Mouse (Mus musculus): ENCODE data around the gene Gm10160.
A peak's percentile ranks its signal among the peaks of the same experiment; 100 is the strongest.
"Not testable (repeated sequence)": the region's sequence is repeated elsewhere in the genome, so short reads cannot be mapped to it uniquely, and the experiment has no call there.

Gm10160 gene

DNA sequence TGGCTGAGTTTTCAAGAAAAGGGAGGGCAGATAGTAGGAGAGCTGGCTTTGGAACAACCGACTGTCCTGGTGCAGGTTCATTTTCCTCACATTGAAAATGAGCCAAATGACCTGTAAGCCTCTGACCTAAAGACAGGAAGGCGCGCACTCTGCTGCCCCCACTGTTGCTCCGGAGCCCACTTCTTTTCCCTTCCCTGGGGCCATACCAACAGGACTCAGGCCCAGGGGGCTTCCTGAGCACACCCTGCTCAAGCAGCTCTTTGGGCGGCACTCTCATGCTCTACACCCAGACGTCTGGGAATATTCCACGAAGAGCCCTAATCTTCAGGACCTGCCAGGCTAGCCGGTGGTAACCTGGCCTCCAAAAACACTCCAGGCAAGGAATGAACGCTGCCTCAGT is 2.6 kb upstream of the Gm10160 start:
- no peak for DNase-seq (ENCODE audit: low spot score in 2 of 2)

DNA sequence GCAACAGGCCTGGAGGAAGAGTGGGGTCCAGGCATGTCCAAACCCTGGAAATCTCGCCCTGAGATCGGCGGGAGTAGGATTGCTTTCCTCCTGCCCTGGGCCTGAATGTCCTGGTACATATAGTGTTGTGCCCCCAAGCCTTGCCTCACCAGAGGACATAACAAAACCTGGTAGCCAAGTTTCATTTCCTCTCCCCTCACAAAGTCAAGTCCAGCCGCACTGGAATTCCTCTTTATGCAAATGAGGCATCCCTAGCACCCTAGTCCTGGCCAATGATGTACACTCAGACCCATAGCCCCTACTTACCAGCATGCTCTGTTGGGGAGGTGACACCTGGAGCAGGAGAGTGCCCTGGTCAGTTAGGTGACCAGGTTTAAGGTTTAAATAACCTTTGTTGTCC is 627 bp upstream of the Gm10160 start:
- no peak for DNase-seq (ENCODE audit: low spot score in 2 of 2)

DNA sequence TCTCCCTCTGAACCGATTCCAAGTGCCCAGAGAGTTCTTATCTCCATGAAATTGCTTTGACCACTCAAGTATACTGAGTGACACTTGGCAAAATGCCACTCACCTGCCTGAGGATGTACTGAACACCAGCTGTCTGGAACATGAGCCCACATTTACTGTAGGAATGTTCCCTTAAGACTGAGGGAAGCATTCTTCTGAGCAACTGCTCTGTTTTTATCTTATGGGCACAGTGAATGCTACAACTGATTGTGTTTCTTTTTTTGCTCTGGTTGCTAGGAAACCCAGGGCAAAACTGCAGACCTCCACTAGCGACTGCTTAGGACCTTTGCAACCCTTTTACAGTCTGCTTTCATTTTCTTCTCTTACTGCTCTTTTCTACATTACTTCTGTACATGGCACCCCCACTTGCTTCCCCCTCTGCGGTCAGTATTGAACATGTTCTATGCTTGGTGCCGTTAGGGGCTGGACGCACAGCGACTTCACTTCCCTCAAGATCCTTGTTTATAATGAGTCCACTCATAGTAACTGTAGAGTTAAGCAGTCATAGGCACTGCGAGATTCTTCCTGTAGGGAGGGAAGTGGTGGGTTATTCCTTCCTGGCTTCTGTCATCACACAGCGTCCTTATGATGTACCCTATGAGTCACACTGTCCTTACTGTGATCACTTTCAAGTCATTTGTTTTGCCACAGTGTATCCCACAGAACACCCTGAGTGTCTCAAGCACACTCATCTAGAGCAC is 856 bp downstream of the Gm10160 start:
- no peak for DNase-seq (ENCODE audit: low spot score in 2 of 2)

DNA sequence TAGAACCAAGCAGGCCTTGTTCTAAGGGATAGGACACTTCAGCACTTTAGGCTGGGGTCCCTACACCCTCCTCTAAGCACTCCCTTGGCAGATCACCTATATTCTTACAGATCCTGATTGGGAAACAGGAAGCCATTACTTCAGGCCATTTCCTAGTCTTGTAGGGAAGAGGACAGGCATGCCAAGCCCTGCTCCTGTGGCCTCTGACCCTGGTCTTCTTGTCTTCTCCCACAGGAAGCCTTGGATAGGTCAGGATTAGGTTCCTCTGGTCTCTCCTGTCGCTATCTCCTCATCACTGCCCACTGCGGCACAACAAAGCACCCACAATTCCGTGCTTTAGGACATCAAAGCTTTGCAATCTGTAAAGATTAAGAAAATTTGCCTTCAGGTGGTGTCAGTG is 3.9 kb downstream of the Gm10160 start:
- no peak for DNase-seq (ENCODE audit: low spot score in 2 of 2)

DNA sequence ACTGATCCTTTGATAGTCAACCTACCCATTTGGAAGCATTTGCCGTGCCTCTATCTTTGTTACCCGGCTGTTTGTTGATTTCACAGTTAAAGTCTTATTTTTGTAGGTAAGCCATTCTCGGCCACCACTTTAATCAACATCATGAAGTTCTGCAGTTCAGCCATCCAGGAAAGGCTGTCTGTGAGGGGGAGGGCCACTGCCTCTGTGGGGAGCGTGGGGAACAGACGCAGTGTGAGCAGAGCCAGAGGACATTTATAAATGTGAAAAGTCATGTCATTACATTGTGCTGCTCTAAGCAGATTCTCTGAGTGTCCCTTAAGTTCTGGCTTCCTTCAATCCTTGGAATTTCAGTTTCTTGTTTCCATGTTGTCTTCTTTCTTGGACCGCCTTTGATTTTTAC is 5.4 kb downstream of the Gm10160 start:
- no peak for DNase-seq (ENCODE audit: low spot score in 2 of 2)

DNA sequence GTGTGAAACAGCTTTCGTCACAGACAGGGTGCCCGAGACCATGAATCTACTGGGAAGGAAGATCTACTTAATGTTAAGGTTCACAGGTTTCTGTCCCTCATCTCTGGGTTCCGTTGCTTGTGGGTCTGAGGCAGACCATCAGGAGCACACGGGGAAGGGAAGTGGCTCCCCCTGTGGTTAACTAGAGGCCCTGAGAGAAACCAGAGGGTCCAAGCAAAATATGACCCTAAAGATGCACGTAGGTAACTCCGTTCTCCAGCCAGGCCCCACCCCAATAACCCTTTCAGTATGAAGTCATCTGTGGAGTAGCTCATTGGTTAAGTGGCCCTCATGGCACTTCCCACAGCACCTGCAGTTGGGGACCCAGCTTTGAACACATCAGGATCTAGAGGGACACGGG is 6.0 kb downstream of the Gm10160 start:
- DNase-seq (ENCODE audit: low spot score in 2 of 2) = no peak

DNA sequence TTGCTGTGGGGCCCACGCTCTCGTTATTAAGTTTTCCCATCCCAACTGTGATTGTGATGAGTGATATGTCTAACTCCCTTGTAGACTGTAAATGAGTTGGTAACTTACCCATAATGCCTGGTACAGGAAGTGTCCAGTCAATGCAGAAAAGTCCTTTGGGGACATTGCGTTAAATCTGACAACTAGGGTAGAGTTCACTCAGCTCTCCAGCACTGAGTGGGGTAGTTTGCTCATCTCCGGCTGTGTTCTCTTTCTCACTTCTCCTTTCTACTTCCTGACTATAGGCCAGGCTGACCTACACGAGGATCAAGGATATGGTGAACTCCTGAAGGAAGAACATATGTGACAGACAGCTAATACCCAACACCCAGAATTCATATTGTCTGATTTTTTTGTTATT is 6.4 kb downstream of the Gm10160 start:
- DNase-seq (ENCODE audit: low spot score in 2 of 2) = no peak

DNA sequence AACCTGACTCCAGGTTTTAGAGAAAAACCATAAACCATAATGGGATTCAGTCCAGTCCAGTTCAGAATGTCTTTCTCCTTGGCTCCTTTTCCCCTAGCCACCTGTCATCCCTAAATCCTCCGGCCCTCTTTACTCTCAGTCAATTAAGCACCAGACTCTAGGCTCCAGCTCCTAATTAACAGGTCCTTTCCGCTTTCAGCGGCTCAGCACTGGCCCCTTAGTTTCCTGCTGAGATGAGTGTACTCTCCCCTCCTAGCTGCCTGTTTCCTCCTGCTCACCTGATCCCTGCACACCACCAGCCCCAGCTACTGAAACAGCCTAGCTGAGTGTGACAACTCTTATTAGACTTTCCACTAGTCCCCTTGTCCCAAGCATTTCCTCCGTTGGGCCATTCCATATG is 7.8 kb downstream of the Gm10160 start:
- no peak for DNase-seq (ENCODE audit: low spot score in 2 of 2)

DNA sequence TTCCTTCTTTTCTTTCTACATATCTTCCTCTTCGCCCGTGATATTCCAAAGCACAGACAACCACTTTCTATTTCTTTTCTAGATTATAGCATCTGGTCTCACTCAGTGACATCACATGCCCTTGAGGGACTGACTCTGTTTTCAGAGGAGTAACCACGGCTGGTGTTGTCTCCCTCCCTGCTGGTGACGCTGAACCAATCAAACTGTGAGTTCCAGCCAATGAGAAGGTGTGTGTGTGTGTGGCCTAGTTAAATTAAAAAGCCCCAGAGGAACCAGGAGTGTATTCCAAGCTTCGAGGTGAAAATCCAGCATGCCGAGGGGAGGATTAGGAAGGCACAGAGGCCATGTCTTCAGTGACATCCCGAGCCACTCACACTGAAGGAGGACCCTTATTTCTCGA is 8.6 kb downstream of the Gm10160 start:
- no peak for DNase-seq (ENCODE audit: low spot score in 2 of 2)

DNA sequence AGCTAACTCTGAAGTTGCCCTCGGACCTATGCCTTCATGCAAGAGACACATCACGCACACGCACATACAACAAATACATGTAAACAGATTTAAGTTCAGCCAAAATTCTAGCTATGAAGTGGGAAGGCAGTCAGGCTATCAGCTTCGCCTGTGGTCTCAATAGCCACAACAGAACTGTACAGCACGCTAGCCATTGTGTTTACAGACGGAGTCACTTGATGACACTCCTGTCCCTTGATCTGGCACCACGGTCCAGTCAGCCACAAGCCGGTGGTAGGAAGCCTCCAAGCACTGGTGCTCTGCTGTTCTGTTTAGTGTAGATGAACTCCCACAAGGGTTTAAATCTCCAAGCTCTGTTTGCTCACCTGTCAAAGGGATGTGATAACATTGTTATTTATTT is 9.6 kb downstream of the Gm10160 start:
- no peak for DNase-seq (ENCODE audit: low spot score in 2 of 2)

DNA sequence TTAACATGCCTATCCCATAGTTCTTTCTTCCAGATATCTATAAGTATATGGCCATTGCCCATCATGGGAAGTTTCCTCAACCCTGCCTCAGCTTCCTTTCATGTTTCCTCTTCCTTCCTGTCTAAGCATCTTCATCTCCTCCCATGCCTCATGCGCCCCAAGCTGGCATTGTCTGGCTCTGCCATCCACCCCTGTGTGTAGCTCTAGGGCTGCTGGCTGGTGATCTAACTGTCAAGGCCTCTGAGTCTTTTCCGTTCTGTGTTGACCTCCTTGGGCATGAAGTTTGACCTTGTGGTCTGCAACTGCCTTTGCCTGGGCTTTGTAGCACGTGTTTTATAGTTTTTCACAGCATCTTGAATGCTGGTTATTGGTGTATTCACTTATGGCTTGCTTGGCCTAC is 10.3 kb downstream of the Gm10160 start:
- no peak for DNase-seq (ENCODE audit: low spot score in 2 of 2)

DNA sequence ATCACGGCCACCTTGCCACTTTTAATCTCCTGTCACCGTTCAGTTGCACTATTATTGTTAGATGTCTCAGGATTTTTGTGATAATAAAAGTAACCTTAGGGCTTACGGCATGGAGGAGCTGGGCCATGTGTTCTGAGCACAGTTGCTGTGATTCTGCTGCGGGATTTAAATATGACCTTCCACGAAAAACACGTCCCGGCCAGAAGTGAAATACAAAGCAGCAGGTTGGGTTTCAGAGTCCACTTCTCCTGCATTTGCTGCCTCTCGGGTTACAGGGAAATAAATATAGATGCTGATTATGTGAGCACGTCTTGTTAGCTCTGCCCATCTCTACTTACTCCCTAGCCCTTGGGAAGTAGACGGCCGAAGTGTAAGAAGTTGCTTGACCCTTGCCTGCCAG is 10.8 kb downstream of the Gm10160 start:
- DNase-seq (ENCODE audit: low spot score in 2 of 2) = no peak

DNA sequence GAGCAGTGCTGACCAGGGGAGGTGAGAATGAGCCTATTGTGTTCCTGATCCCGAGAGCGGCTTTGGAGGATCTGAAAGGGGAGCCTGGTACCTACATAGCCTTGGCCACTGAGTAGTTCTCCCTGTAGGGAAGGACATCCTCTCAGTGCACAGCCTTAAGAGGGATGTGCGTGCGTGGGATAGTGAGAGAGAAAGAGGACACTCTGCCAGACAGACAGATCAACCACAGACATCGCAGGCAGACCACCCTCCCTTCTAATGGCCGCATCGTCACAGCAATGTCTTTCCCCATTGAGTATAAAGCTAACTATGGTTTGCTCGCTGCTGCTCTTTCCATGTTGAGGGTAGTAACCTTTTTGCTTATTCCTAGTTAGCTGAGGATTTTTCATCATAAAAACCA is 11.7 kb downstream of the Gm10160 start:
- no peak for DNase-seq (ENCODE audit: low spot score in 2 of 2)

DNA sequence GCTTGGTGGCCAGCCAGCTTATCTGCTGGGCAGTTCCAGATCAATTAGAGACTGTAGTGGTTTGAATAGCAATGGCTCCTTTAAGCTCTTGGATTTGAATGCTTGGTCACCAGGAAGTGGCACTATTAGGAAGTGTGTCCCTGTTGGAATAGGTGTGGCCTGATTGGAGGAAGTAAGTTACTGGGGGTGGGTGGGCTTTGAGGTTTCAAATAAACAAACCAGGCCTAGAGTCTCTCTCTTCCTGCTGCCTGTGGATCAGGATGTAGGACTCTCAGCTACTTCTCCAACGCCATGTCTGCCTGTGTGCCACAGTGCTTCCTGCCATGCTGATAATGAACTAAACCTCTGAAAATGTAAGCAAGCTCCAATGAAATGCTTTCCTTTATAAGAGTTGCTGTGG is 12.6 kb downstream of the Gm10160 start:
- DNase-seq (ENCODE audit: low spot score in 2 of 2) = no peak

DNA sequence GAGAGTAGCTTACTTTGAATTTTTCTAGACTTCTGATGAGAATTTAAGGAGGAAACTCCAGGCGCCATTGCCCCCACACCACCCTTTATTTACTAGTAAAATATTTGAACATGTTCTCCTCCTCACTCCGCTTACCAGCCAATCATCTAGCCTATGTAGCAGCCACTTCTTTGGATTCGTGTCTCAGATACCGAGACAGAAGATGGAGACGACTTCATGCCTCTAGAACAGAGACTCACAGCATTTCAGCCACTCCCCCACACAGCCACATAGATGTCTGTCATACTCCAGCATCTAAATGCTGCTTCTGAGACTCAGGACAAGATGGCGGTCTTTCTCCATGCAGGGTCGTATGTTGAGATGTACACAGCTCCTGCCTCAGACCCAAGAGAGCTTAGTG is 13.5 kb downstream of the Gm10160 start:
- DNase-seq (ENCODE audit: low spot score in 2 of 2) = no peak

DNA sequence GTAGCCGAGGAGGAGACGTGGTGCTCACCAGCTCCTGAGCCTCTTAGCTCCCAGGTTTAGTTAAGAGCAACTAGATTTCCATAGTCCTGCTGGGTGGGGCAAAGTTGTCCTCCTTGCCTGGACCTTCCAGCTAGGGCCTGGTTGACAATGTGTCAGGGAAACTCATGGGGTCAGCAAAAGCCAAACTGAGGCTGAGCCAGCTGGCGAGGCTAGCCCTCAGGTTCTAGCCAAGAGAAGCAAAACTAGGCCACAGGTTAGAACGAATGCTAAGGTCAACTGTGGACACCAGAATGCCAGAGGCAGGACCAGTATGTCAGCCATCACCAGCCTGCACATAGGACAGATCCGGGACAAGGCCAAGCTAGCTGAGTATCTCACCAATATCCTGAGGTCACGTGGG is 14.2 kb downstream of the Gm10160 start:
- DNase-seq (ENCODE audit: low spot score in 2 of 2) = no peak

DNA sequence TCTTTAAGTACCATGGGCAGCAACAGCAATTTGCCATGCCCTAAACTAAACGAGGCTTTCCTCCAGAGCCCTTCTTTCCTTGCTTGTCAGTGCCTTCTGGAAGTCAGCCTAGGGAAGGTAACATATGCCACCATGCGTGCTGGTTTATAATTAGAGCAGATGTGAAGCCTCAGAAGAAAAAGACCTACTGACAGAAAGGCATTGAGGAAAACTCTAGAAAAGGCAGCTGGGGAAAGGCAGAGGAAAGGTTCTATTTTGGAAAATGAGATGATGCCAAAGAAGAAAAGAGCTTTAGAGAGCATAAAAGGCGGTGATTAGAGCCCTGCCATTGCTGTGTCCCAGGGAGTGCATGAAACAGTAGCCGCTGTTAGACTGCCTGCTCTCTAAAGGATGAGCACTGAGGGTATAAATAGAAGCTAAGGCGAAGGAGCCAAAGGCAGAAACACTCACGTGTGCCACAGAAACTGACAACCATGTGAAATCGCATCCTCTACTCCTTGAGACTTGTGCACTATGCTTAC is 14.9 kb downstream of the Gm10160 start:
- DNase-seq (ENCODE audit: low spot score in 2 of 2) = no peak

DNA sequence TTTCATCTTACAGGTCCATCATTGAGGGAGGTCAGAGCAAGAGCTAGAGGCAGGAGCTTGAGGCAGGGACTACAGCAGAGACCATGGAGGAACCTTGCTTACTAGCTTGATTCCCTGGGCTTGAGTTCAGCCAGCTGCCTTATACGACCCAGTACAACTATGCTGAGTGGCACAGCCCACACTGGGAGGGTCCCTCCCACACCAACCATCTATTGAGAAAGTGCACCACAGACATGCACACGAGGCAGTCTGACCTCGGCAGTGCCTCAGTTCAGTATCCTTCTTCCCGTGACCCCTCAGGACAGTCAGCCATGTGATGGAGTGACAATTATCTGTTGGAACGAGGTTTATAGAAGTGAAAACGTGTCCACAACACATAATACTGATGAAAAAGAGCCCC is 15.8 kb downstream of the Gm10160 start:
- no peak for DNase-seq (ENCODE audit: low spot score in 2 of 2)

DNA sequence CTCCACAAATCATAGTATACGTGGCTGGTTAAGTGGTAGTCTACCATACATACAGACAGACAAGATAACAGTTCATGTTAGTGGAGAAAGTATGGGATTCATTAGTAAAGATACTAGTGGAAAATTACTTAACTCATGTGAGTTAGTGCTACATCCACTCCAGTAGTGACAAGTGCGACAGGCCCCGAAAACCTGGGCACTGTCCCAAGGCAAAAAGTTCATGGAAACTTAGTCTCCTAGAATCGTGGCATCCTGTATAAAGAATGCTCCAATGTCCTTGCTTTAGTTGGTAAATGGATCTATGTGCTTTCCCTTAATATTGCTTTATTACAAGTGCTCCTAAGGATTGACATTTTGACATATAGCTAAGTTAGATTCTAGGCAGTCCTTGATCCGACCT is 17.8 kb downstream of the Gm10160 start:
- not testable (repeated sequence) for DNase-seq (ENCODE audit: low spot score in 2 of 2)

DNA sequence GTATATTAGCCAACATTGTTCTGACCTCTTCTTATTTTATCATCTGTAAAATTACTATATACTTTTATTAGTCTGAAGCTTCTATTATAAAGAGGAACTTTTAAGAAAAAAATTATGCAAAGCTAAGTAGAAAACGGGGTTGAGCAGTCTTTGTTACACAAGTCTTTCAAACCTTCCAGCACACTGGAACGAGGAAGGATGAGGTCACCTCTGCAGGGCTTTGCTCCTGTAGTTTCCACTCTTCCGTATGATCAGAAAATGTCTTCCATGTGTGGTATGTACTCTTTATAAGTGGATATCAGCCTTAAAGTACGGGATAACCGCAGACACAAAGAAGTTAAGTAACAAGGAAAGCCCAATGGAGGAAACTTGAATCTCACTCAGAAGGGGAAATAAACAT is 20.2 kb downstream of the Gm10160 start:
- DNase-seq (ENCODE audit: low spot score in 2 of 2) = no peak

DNA sequence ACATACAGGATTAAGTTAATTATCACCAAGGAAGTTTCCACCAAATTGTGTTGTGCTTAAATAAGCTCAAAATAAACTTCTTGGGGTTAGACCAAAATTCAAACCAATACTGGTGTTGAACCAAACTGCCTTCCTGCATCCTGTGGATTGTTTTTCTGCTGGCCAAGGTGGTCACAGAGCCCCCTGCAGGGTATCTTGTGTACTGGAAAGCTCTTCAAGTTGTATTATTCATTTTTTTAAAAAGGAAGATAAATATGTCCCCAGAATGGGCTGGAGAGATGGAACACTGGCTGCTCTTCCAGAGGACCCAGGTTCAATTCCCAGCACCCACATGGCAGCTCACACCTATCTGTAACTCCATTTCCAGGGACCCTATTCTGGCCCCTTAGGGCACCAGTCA is 20.7 kb downstream of the Gm10160 start:
- DNase-seq (ENCODE audit: low spot score in 2 of 2) = no peak

DNA sequence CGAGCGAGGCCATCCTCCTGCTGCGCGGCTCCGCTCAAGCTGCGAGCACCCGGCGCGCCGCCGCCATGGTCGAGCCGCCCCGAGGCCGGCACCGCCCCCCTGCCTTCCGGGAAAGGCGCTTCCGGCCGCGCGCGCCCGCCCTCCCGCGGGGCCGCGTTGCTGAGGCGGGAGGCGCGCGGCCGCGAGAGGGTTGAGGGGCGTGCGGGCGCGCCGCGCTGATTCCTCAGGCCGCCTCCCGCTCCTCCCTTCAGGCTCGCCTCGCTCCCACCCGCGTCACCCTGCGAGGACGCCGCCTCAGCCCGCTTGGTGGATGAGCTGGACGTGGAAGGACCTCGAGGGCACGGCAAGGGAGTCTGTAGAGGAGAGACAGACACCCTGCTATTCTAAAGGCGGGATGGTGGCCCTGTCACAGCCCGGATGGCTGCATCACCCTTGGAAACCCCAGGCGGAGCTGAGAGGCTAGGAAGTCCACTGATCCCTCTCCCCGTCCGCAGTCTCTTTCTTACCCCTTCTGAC is 26.2 kb downstream of the Gm10160 start, which contains the start of gene Btbd1:
TSS of gene Btbd1 (minus strand) at position 53 of the 516 bp plus-strand sequence.
- DNase-seq (ENCODE audit: low spot score in 2 of 2) = peak in 1 of 2 experiments; percentile 89

DNA sequence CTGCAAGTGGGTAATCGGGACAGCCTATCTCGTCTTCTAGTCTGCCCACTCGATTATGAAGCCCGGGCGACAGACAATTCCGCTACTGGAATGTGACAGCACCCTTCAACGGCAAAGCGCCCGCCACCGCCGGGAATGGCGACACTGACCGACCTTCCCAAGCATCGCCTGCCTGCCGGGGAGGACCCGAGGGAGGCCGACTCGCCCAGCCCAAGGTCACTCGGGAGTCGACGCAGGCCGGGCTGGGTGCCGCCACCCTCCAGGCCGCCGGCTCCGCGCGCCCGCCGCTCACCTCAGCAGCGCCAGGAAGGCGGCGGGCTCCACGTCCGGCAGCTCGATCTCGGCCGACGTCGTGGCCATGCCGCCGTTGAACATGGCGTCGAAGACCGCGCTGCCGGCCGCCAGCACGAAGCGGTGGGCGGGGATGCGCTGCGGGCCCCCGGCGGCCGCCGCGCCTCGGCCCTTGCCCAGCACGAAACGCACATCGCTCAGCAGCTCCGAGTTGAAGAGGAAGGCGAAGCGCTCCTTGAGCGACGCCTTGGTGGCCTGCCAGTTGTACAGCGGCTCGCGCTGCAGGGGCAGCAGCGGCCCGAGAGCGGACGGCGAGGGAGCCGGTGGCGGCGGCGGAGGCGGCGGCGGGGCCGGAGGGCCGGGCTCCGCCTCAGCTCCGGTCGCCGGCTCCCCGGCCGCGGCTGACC is 26.8 kb downstream of the Gm10160 start:
- peak; percentile 65 to 71 for DNase-seq (ENCODE audit: low spot score in 2 of 2)

Data from spleen, postnatal 10 days (tissue).